Mouse (Mus musculus): Measurements from ENCODE around the gene Zfp574. TPM values are rescaled to one million over a fixed set of nuclear protein-coding genes. Genes with fewer than 3 reads are reported as not detected.
A peak's percentile ranks its signal among the peaks of the same experiment; 100 is the strongest.

The Zfp574 gene
- polyA plus RNA-seq, 1 experiment, result 23.7 TPM

- no peak for DNase-seq (ENCODE audit: low read depth in 1 of 2, low spot score in 2 of 2)
- Histone ChIP-seq H3K27ac (ENCODE audit: insufficient read depth, low read length) (0 out of 2 replicates have a peak overlapping the region, but pooled peaks have one; percentile 10), H3K27me3 (ENCODE audit: control insufficient read depth, insufficient read depth, low read length) (no peaks in the 10 kb centered on the region), H3K4me1 (ENCODE audit: control insufficient read depth, insufficient read depth, insufficient read length) (peaks cover 31% of the 10 kb centered on the region; the same call in 1 of the 2 replicates), H3K4me3 (ENCODE audit: extremely low read depth, insufficient read depth, insufficient read length) (no peak overlapping the region), H3K36me3 (ENCODE audit: control insufficient read depth, insufficient read depth, low read length) (peaks cover 10% of the 10 kb centered on the region)
- TF ChIP-seq POLR2A (IDR thresholded peaks at IDR 0.05; ENCODE audit: low read depth, low read length), result no peak
- no peak for TF ChIP-seq CTCF (IDR thresholded peaks at IDR 0.05; ENCODE audit: extremely low read depth, insufficient read depth, insufficient read length, insufficient replicate concordance)
- 69% methylated on average over 12 of the region's 12 CpGs for WGBS
Measured at GRCm38 (mm10) chr7:25109355-25109754, 37.0 kb downstream of the Zfp574 start.

DNA sequence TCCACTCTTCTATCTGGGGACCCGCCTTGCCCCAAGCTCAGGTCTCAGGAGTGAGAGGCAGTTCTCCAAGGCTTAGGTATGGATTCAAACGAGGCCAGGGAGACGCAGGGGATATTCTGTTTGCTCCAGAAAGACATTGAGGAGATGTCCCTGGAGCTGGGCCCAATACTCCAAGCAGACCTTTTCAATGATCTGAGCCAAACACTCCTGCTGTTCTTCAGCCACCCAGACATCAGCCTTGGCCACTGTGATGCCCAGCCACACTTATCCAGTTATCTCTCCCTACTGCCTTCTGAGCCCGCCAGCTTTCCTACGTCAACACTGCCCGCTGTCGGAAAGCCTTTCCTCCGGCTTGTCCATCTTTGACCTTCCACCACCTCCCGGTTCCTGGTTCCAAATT, 38.0 kb downstream of the Zfp574 start:
- peaks cover 19% of the 10 kb centered on the region for H3K36me3 ChIP-seq (ENCODE audit: control insufficient read depth, insufficient read depth, low read length)
- 94% methylated on average over 9 of the region's 9 CpGs for WGBS

DNA sequence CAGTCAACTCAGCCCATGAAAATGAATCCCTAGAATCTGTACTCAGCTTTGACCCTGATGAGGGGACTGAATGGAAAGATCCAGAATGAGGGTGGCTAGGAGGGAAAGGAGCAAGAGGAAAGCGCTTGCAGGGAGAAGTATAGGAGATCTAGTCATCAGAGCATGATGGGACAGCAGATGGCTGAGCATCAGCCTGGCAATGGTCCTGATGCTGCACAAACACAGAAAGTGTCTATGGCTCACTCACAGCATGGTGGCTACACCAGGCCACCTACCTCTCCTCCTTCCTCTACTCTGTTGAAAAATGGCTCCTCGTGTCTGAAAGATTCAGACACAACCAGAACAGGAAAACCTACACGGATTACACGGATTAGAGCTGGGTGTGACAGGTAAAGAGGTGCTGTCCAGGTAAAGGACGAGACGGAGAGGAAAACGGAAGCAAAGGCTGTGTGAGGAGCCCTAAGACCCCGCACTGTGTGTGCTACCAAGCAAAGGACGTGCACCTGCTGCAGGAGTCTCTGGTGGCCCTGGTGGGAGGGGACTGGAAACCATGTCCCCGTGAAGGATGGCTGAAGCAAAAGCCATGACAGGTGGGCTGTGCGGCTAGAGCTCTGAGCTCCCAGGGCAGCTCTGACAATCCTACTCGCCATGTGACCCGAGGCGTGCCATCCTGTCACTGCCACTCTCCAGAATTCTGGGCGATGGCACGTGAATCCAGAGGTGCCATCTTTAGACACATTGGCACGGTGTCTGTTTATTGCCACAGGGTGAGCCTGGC, 40.0 kb downstream of the Zfp574 start:
- peak in 1 of 2 experiments; percentile 45 for DNase-seq (ENCODE audit: low read depth in 1 of 2, low spot score in 2 of 2)
- TF ChIP-seq POLR2A (IDR thresholded peaks at IDR 0.05; ENCODE audit: low read depth, low read length) (no peak), CTCF (IDR thresholded peaks at IDR 0.05; ENCODE audit: extremely low read depth, insufficient read depth, insufficient read length, insufficient replicate concordance) (no peak)
- H3K4me1 ChIP-seq (ENCODE audit: control insufficient read depth, insufficient read depth, insufficient read length), result peaks cover 23% of the 10 kb centered on the region
- no peaks in the 10 kb centered on the region for H3K27me3 ChIP-seq (ENCODE audit: control insufficient read depth, insufficient read depth, low read length)
- 64% methylated on average over 17 of the region's 17 CpGs for whole genome bisulfite sequencing
- no peak overlapping the region for H3K4me3 ChIP-seq (ENCODE audit: extremely low read depth, insufficient read depth, insufficient read length)
- H3K36me3 ChIP-seq (ENCODE audit: control insufficient read depth, insufficient read depth, low read length), result peaks cover 26% of the 10 kb centered on the region
- H3K27ac ChIP-seq (ENCODE audit: insufficient read depth, low read length), result peak overlapping the region; percentile 83

More for the DNA sequence above, 38.0 kb downstream of the Zfp574 start:
- Histone ChIP-seq H3K4me1 (ENCODE audit: control insufficient read depth, insufficient read depth, insufficient read length) (peaks cover 31% of the 10 kb centered on the region; the same call in 1 of the 2 replicates), H3K4me3 (ENCODE audit: extremely low read depth, insufficient read depth, insufficient read length) (no peak overlapping the region), H3K27me3 (ENCODE audit: control insufficient read depth, insufficient read depth, low read length) (no peaks in the 10 kb centered on the region), H3K27ac (ENCODE audit: insufficient read depth, low read length) (no peak overlapping the region)
- no peak for DNase-seq (ENCODE audit: low read depth in 1 of 2, low spot score in 2 of 2)
- TF ChIP-seq CTCF (IDR thresholded peaks at IDR 0.05; ENCODE audit: extremely low read depth, insufficient read depth, insufficient read length, insufficient replicate concordance) (no peak), POLR2A (IDR thresholded peaks at IDR 0.05; ENCODE audit: low read depth, low read length) (no peak)

- Histone ChIP-seq H3K27me3 (ENCODE audit: control insufficient read depth, insufficient read depth, low read length) (no peaks in the 10 kb centered on the region), H3K4me1 (ENCODE audit: control insufficient read depth, insufficient read depth, insufficient read length) (peaks cover 22% of the 10 kb centered on the region), H3K36me3 (ENCODE audit: control insufficient read depth, insufficient read depth, low read length) (peaks cover 26% of the 10 kb centered on the region), H3K4me3 (ENCODE audit: extremely low read depth, insufficient read depth, insufficient read length) (no peak overlapping the region), H3K27ac (ENCODE audit: insufficient read depth, low read length) (peak overlapping the region; percentile 83)
- no peak for TF ChIP-seq POLR2A (IDR thresholded peaks at IDR 0.05; ENCODE audit: low read depth, low read length)
- no peak for TF ChIP-seq CTCF (IDR thresholded peaks at IDR 0.05; ENCODE audit: extremely low read depth, insufficient read depth, insufficient read length, insufficient replicate concordance)
- WGBS, result 64% methylated on average over 16 of the region's 16 CpGs
- DNase-seq (ENCODE audit: low read depth in 1 of 2, low spot score in 2 of 2), result no peak
Measured at GRCm38 (mm10) chr7:25112956-25113603, 40.7 kb downstream of the Zfp574 start.

DNA sequence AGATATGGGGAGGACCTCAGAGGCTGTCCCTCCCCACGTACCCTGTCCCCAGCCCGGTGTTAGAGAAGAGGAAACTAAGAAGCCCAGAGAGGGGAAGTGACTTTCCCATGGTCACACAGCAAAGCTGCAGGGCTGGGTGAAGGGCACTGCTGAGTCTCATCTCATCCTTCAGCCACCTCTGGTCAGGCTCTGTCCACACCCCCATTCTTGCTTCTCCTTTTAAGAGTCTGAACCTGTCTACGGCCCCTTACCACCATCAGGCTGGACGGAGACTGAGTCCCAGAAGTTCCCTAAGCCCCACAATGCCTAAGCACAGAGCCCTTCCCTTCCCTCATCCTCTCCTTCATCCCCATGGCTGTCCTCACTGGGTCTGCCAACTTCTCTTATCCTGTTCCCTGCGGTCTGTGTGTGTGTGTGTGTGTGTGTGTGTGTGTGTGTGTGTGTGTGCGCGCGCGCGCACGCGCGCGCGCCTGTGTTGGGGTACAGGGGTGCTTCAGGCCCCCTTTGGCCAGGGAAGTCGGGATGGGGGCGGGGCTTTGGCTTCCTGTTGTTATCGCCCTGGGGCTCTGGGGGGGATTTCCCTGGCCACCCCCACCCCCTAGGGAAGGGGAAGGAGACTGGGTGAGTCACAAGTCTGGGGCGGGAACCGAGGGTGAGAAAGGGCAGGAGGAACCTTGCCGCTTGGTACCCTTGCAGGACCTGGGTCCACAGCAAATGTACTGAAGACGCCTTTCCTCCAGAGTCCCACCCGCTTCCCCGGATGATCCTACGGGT, 47.9 kb downstream of the Zfp574 start:
- H3K27ac ChIP-seq (ENCODE audit: insufficient read depth, low read length), result peak overlapping the region; percentile 89
- WGBS, result 9% methylated on average over 25 of the region's 25 CpGs
- H3K4me3 ChIP-seq (ENCODE audit: extremely low read depth, insufficient read depth, insufficient read length), result peak overlapping the region; percentile 44
- peaks cover 34% of the 10 kb centered on the region for H3K4me1 ChIP-seq (ENCODE audit: control insufficient read depth, insufficient read depth, insufficient read length)
- no peaks in the 10 kb centered on the region for H3K27me3 ChIP-seq (ENCODE audit: control insufficient read depth, insufficient read depth, low read length)
- TF ChIP-seq POLR2A (IDR thresholded peaks at IDR 0.05; ENCODE audit: low read depth, low read length) (no peak), CTCF (IDR thresholded peaks at IDR 0.05; ENCODE audit: extremely low read depth, insufficient read depth, insufficient read length, insufficient replicate concordance) (no peak)
- H3K36me3 ChIP-seq (ENCODE audit: control insufficient read depth, insufficient read depth, low read length), result peaks cover 12% of the 10 kb centered on the region
- DNase-seq (ENCODE audit: low read depth in 1 of 2, low spot score in 2 of 2), result peak; percentile 44 to 91

DNA sequence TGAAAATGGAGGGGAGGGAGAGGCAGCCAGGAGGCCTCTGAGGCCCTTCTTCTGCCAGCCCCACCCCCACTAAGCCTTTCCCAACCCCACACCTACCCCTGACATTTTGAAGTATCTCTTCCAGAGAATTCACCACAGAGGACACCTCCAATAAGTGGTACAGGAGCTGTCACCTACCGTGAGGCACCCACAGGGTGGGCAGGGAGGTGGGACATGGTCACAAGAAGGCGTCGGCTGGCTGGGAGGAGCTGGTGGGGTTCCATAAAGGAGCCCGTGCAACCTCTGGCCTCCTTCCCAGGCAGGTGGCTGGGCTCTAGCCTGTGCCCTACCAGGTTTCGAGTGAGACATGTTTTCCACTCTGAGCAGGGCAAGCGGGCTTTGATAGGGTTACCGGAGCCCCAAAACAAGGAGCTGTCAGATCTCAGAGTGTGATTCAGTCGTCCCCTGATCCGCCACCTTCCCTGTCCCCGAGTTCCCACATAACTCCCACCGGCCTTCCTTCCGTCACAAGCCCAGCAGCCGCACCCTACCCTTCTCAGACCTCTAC, 48.9 kb downstream of the Zfp574 start:
- H3K27ac ChIP-seq (ENCODE audit: insufficient read depth, low read length), result peak overlapping the region; percentile 89
- DNase-seq (ENCODE audit: low read depth in 1 of 2, low spot score in 2 of 2), result no peak
- H3K36me3 ChIP-seq (ENCODE audit: control insufficient read depth, insufficient read depth, low read length), result peaks cover 4% of the 10 kb centered on the region; the same call in 1 of the 2 replicates
- peak overlapping the region; percentile 44; the same call in 1 of the 2 replicates for H3K4me3 ChIP-seq (ENCODE audit: extremely low read depth, insufficient read depth, insufficient read length)
- 74% methylated on average over 13 of the region's 13 CpGs for WGBS
- TF ChIP-seq POLR2A (IDR thresholded peaks at IDR 0.05; ENCODE audit: low read depth, low read length) (no peak), CTCF (IDR thresholded peaks at IDR 0.05; ENCODE audit: extremely low read depth, insufficient read depth, insufficient read length, insufficient replicate concordance) (no peak)
- H3K27me3 ChIP-seq (ENCODE audit: control insufficient read depth, insufficient read depth, low read length), result no peaks in the 10 kb centered on the region
- H3K4me1 ChIP-seq (ENCODE audit: control insufficient read depth, insufficient read depth, insufficient read length), result peaks cover 39% of the 10 kb centered on the region; the same call in 1 of the 2 replicates
